ENCODE assay signal across 20 mouse cellular contexts in the genomic region with DNA sequence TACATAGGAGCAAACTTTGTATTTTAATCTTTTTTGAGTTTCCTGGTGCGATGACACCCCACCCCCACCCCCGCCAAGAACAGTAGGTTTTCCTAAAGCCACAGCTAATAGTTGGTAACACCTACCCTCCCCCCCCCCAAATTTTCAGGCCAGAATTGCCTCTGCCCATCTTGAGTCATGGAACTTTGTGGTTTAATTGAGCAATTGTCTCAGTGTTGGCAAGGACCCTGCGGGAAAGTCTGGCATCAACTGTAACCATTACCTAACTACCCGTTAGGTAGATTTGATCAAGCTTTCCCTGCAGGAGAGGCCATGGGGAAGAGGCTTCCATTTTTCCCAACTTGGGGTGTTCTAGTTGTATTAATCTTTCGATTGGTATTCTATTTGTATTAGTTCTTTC. TPM values are rescaled to one million over a fixed set of nuclear protein-coding genes. Genes with fewer than 3 reads are reported as not detected.
DNase-seq lines count a peak whose midpoint lies in the region; TF ChIP-seq lines count a peak whose summit lies in the region.
"Had no signal": no experiment of that assay in that cellular context is flagged by ENCODE, and none has a peak within 500 bp of the region (broad histone marks: within the 10 kb centered on the region; RNA-seq: fewer than 3 reads in every experiment).

No protein-coding gene starts in this region.

- no peaks in the 10 kb centered on the region for H3K79me2 ChIP-seq in myocyte (ENCODE audit: control insufficient read depth, insufficient read depth)

- no peak overlapping the region for H3K27ac ChIP-seq in heart, embryonic 10.5 days
- H3K27ac ChIP-seq in layer of hippocampus, adult 2 months: no peak overlapping the region
- H3K27ac ChIP-seq: embryonic facial prominence, embryonic 15.5 days; forebrain, embryonic 15.5 days; heart, embryonic 13.5 days; hindbrain, postnatal 0 days had no signal

- H3K27me3 ChIP-seq in myocyte (ENCODE audit: control insufficient read depth, insufficient read depth, insufficient read length): no peaks in the 10 kb centered on the region
- H3K27me3 ChIP-seq in heart, embryonic 10.5 days (ENCODE audit: insufficient read depth, poor library complexity, severe bottlenecking): no peaks in the 10 kb centered on the region
- H3K27me3 ChIP-seq: CH12.LX; embryonic facial prominence, embryonic 15.5 days; forebrain, embryonic 15.5 days; heart, embryonic 13.5 days had no signal

- no peak for TF ChIP-seq POLR2A in myocyte (IDR thresholded peaks at IDR 0.05; ENCODE audit: insufficient read length, low read depth)

- DNase-seq in 3T3-L1 (ENCODE audit: low read depth, low spot score) (peak; percentile 94), NIH3T3 (ENCODE audit: low read depth) (peak; percentile 82)
- peak; percentile 73 for DNase-seq in fibroblast of lung, adult 2 months (ENCODE audit: low read depth)
- DNase-seq in heart, embryonic 10.5 days (ENCODE audit: low spot score): no peak
- DNase-seq in heart, adult 11 months: no peak
- no peak for DNase-seq in layer of hippocampus, adult 2 months (ENCODE audit: low spot score in 2 of 2)
- DNase-seq: adrenal gland, postnatal 25 days; cerebellum, adult 2 months; cerebellum, postnatal 10 days; embryo, embryonic 11 days; gastrocnemius, postnatal 10 days; heart, postnatal 36 days; kidney, adult 18-20 months had no signal

- H3K9me3 ChIP-seq in heart, embryonic 10.5 days: no peaks in the 10 kb centered on the region
- H3K9me3 ChIP-seq: embryonic facial prominence, embryonic 15.5 days; forebrain, embryonic 15.5 days; heart, embryonic 13.5 days had no signal

- H3K4me1 ChIP-seq in heart, embryonic 10.5 days: 0 out of 2 replicates have a peak, but pooled peaks cover 6% of the 10 kb centered on the region
- H3K4me1 ChIP-seq: embryonic facial prominence, embryonic 15.5 days; forebrain, embryonic 15.5 days; heart, embryonic 13.5 days had no signal

- H3K4me2 ChIP-seq in myocyte (ENCODE audit: low read depth): peak overlapping the region; percentile 6
- H3K4me2 ChIP-seq: embryonic facial prominence, embryonic 15.5 days; forebrain, embryonic 15.5 days; heart, embryonic 13.5 days had no signal

- H3K4me3 ChIP-seq in myocyte: no peak overlapping the region
- no peak overlapping the region for H3K4me3 ChIP-seq in heart, embryonic 10.5 days
- H3K4me3 ChIP-seq in layer of hippocampus, adult 2 months: no peak overlapping the region
- H3K4me3 ChIP-seq: embryonic facial prominence, embryonic 15.5 days; erythroblast, embryonic 14.5 days; forebrain, embryonic 15.5 days; heart, embryonic 13.5 days had no signal

- TF ChIP-seq CTCF in layer of hippocampus, adult 2 months (conservative IDR thresholded peaks at IDR 0.05): no peak

- H3K36me3 ChIP-seq in myocyte (ENCODE audit: control insufficient read depth, insufficient read depth): no peaks in the 10 kb centered on the region
- 0 out of 2 replicates have a peak, but pooled peaks cover under 1% of the 10 kb centered on the region for H3K36me3 ChIP-seq in heart, embryonic 10.5 days
- H3K36me3 ChIP-seq: embryonic facial prominence, embryonic 15.5 days; forebrain, embryonic 15.5 days had no signal

- H3ac ChIP-seq in myocyte (ENCODE audit: control insufficient read depth, insufficient read length): no peak overlapping the region

- WGBS in heart, embryonic 10.5 days: 85% methylated on average over 5 of the region's 5 CpGs

TF ChIP-seq in myocyte, 11 proteins besides CTCF, POLR2A, EP300 and RAD21:
- TF ChIP-seq MYOD1 (IDR thresholded peaks at IDR 0.05; ENCODE audit: control insufficient read depth in 1 of 3, insufficient read length in 2 of 3, low read depth in 2 of 3) (no peak), CEBPB (IDR thresholded peaks at IDR 0.05; ENCODE audit: insufficient read depth, poor library complexity, severe bottlenecking) (peak; percentile 92), POLR2AphosphoS2 (IDR thresholded peaks at IDR 0.05; ENCODE audit: insufficient read length, low read depth) (no peak)
TF ChIP-seq in myocyte: peak in this region for 1.

RNA-seq across cellular contexts. Expression of gene Flt1, which starts 23.4 kb away (rescaled TPM):
- 1.1 TPM for polyA plus RNA-seq in myocyte (2012; fragmentation: generic; extraction: Trizol)
- polyA plus RNA-seq in heart, embryonic 10.5 days (2016; fragmentation: Nextera tagmentation; extraction: Ambion mirVana): 20.6 and 21.6 TPM in 2 replicates
- total RNA-seq in layer of hippocampus, adult 2 months (2021): 10 to 100 TPM; 31.7 to 34.7 TPM

Comparison
In these comparisons a context has a peak if more than half of its experiments do, and no peak if none do; other contexts are left out.
1. DNase-seq: peak in 3T3-L1 (single experiment), NIH3T3 (single experiment) and fibroblast of lung, adult 2 months (single experiment); none in heart, embryonic 10.5 days (single experiment), heart, adult 11 months (single experiment) and layer of hippocampus, adult 2 months (0 of 2).
2. RNA of gene Flt1, which starts 23.4 kb away (polyA plus RNA-seq): 20.6 to 21.6 TPM in heart, embryonic 10.5 days; 1.1 TPM in myocyte (single experiment); every median in the first group is over 10 times any median in the second.